Mouse (Mus musculus) lung, adult 2 months (tissue): ENCODE measurements around the gene Chid1.

ENCODE experiments used
- CTCF ChIP-seq: fragments of 200-500 bp; IDR thresholded peaks from 2 replicates; pipeline ENCODE4 v1.5.1; 2011; ENCODE audit warnings: mild to moderate bottlenecking, low read length, control low read depth; ENCODE audit not compliant: insufficient read depth
- POLR2A ChIP-seq: fragments of 200-500 bp; IDR thresholded peaks from 2 replicates; pipeline ENCODE4 v1.6.1; 2011; ENCODE audit warnings: low read depth, mild to moderate bottlenecking, control low read depth, low read length, borderline replicate concordance; ENCODE audit errors: extremely low read depth

DNA sequence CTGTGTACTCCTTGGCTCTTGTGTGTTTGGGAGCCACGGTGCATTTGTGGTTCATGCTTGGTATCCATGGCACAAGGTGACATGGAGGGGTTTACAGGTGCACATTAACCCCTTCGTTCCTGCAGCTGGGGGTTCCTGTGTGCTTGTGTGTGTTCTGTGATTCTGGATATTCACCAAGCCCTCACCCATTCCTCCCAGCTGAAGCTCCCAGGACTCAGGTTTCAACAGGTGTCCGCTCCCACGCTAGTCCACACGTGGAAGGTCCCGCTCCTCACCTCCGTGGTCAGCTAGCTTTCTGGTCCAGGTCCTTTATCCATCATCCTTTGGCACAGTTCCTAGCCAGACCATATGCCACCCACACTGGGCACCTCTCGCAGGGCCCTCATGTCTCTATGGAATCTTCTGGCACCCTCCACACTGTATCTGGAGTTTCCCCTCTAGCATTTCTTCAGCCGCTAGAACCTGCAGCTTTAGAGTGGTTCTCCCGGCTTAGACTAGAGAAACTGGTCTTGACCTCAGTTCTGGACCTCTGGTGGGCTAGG is 73.0 kb downstream of the Chid1 start:
- no peak for TF ChIP-seq POLR2A
- TF ChIP-seq CTCF = no peak
